Mouse (Mus musculus) lung, adult 18-20 months (tissue): ENCODE results near the gene Hist2h2be.
"Not testable (repeated sequence)": the region's sequence is repeated elsewhere in the genome, so short reads cannot be mapped to it uniquely, and the experiment has no call there.

Experiments used
- DNase-seq, 2 experiments: peaks; one replicate each; pipeline ENCODE4 v3.0.0; 2022; ENCODE audit warnings: mixed read lengths in 2 of 2

Hist2h2be gene

DNA sequence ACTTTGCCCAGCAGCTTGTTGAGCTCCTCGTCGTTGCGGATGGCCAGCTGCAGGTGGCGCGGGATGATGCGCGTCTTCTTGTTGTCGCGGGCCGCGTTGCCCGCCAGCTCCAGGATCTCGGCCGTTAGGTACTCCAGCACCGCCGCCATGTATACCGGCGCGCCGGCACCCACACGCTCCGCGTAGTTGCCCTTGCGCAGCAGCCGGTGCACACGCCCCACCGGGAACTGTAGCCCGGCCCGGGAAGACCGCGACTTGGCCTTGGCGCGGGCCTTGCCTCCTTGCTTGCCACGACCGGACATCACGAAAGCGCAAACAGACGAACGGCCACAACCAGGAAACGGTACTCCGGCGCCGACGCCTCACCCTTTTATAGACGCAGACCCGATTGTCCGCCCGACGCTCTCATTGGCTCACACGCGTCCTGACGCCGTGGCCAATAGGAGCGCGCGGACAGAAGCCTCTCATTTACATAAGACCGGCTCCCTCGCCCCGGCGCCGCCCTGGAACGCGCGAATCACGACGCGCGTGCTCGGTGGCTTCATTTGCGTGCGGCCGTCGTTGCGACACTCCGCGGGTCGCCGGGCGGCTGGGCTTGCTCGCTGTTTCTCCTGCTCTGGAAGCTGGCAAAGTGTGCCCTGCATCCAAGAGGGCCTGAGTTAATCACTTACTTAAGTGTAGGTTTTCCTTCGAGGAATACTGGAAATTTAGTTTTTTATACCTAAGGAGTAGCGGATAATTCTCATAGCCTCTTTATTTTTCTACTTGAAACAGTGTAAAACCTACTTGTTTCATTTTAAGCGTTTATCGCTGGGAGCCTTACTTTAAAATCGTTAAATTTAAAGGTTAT lies 19.3 kb downstream of the Hist2h2be start, which contains the start of gene Hist2h2aa2:
TSS of gene Hist2h2aa2 (minus strand) at position 328 of the 850 bp plus-strand sequence.
- peak; percentile 97 to 98 for DNase-seq

GRCm38 (mm10) chr3:96240799-96241197 lies 19.9 kb downstream of the Hist2h2be start:
- no peak for DNase-seq

- DNase-seq, result no peak
These were observed 23.1 kb downstream of the Hist2h2be start for GRCm38 (mm10) chr3:96243921-96244572.

GRCm38 (mm10) chr3:96245003-96245886 lies 24.3 kb downstream of the Hist2h2be start, which contains the start of gene Hist2h2aa1:
Hist2h2aa1 (plus strand) TSS chr3:96245497.
- DNase-seq, result peak; percentile 89 to 90

DNA sequence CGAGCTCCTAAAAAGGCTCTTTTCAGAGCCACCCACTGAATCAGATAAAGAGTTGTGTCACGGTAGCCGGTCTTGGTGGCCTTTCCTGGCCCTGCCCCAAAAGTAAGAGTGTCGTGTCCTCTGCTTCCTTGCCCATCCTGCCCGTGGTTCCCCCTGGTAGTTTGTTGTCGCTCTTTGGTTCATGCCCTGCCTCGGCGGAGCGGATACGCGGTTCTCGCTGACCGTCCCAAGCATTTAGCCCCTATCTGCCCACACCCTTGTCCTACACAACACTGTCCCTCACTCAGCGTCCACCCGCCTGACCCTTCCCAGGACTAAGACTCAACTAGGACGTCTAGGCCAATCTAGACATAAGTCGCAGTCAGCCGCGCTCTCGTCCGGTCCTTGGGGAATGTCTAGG lies 25.1 kb downstream of the Hist2h2be start:
- DNase-seq, result not testable (repeated sequence)

DNA sequence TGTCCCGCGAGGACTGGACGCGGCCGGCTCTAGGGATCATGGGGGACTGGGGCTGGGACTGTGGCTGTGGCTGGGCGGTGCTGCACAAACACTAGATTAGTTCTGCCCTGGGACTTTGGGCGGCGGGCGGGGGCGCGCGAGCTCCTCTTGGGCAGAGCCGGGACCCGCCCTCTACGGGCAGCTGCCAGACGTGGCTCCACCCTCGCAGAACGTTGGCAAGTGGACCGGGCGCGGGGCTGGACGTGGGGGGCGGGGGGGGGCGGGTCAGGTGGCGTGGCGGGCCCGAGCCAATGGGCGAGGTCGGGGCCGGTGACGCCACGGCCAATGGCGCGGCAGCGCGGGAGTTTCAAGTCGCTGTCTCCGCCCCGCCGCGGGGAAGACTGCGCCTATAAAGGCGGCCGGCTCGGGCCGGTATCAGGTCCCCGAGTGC lies 25.5 kb downstream of the Hist2h2be start, which contains the start of gene Hist2h3c1:
TSS of gene Hist2h3c1 (plus strand) at position 259 of the 430 bp plus-strand sequence.
- not testable (repeated sequence) for DNase-seq

GRCm38 (mm10) chr3:96247356-96248140 lies 26.6 kb downstream of the Hist2h2be start:
- DNase-seq, result no peak

DNA sequence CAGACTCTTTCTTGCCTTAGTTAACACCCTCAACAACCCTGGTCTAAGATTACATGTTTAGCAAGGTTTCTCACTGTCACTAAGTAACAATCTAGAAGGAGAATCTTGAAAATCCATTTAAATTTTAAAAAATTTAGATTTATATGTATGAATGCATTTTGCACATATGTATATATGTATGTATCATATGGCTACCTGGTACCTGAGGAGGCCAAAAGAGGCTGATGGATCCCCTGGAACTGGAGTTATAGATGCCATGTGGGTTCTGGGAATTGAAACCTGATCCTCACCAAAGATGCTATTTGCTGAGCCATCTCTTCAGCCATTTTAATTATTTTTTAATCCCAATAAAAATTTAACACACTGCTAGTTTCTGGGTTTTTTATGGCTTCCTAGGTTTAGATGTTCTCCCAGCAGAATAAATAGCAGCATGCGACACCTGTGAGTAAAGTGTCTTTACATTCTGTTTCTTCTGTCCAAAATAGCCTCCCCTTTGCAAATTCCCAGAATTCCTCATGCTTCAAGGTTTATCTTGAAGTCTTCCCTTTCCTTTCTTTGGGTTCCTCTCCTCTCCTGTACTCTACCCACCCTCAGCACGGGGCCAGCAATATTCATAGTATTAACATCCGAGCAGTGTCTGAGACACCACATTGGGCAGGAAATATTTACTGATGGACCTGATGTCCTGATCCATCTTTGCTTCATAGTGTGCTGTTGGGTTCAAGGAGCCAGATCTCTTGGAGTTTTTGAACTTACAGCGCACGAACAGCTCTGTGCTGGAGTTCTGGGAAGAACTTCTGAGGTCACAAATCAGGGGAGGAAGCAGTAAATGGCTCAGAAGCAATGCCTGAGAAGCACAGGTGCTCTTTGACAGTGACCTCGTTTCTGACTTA lies 27.5 kb downstream of the Hist2h2be start:
- DNase-seq, result no peak

DNA sequence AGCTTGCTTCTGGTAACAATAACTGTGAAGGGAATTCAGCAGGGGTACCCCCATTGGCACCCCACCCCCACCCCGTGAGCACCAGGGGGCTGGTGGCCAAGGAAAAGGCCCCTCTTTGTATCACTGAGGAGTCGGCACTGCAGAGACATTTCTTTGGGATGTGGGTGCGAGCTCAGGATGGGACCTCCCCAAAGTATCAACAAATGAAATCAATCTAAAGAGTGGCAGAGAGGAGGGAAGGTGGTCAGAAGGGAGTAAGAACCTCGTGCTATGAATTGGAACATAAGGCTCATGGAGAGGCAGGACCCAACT lies 28.1 kb downstream of the Hist2h2be start:
- no peak for DNase-seq

GRCm38 (mm10) chr3:96250890-96251289 lies 30.0 kb downstream of the Hist2h2be start:
- no peak for DNase-seq

GRCm38 (mm10) chr3:96251787-96252186 lies 30.9 kb downstream of the Hist2h2be start:
- DNase-seq, result no peak

GRCm38 (mm10) chr3:96254683-96255355 lies 33.9 kb downstream of the Hist2h2be start:
- DNase-seq, result no peak

DNA sequence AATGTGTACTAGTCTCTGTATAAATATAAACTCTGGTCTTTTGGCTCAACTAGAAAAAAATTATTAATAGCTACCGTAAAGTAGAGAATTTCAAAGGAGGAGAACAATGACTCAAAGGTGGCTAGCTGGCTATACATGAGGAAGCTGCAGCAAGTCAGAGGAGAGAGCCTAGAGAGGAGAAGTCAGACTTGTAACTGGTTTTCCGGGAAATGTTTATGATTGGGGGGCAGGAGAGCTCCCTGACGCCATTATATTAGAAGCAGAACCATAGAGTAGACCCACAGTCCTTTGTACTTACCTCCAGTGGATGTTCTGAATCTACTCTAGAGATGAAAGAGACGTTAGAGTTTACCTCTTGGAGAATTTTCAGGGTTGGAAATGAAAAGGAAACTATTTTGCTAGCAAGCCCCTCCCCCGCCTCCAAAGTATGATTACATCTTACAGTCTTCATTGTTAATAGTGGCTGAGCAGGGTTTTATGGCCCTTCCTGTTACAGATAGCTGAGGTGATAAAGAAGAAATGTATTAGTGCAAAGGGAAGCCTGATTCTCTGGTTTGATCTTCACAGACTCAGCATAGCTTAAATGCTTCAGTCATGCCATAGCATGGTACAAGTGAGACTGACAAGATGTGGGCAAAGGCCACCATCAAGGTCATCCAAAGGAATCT lies 35.1 kb downstream of the Hist2h2be start:
- peak in 1 of 2 experiments; percentile 23 for DNase-seq

- DNase-seq, result peak in 1 of 2 experiments; percentile 22
These were observed 36.3 kb downstream of the Hist2h2be start for GRCm38 (mm10) chr3:96257190-96257589.

GRCm38 (mm10) chr3:96260220-96260619 lies 39.3 kb downstream of the Hist2h2be start:
- DNase-seq, result no peak

DNA sequence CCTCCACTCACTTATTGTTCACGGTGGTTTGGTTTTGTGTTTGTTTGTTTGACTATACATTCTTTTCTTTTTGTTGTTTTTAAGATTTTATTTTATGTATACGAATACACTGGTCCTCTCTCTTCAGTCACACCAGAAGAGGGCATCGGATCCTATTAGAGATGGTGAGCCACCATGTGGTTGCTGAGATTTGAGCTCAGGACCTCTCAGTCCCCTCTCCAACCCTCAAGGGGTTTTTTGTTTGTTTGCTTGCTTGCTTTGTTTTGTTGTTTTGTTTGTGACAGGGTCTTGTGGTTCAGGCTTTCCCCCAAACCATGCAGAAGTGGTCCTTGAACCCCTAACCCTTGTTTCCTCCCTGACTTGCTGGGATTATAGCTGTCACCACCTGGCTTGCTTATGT lies 40.7 kb downstream of the Hist2h2be start:
- DNase-seq, result no peak

- DNase-seq, result peak; percentile 90 to 93
These were observed 41.4 kb downstream of the Hist2h2be start for GRCm38 (mm10) chr3:96262216-96262875.

GRCm38 (mm10) chr3:96262979-96263550 lies 42.1 kb downstream of the Hist2h2be start, which contains the start of gene Hist2h4:
Hist2h4 (minus strand) TSS chr3:96263311.
- peak; percentile 97 to 98 for DNase-seq
